Mouse (Mus musculus): Measurements from ENCODE around the gene Praf2.

GRCm38 (mm10) chrX:7750432-7751116 is 22.3 kb downstream of the Praf2 start, which contains the start of gene Ccdc120:
- TF ChIP-seq CTCF (IDR thresholded peaks at IDR 0.05; ENCODE audit: low read depth, low read length): no peak
- no peak for TF ChIP-seq POLR2A (IDR thresholded peaks at IDR 0.05; ENCODE audit: insufficient read depth, low read length)
- 0 out of 2 replicates have a peak, but pooled peaks have one; percentile 9 for TF ChIP-seq EP300 (IDR thresholded peaks at IDR 0.05; ENCODE audit: insufficient read depth, low read depth, low read length)
